Mouse (Mus musculus) large intestine, adult 2 months (tissue): ENCODE data around the gene Hexim2. TPM values are rescaled to one million over a fixed set of nuclear protein-coding genes. Genes with fewer than 3 reads are reported as not detected.

Source experiments
- DNase-seq: peaks from one replicate; pipeline ENCODE4 v3.0.0-alpha.2; 2012; ENCODE audit warnings: low read depth, low spot score
- WGBS: fragments of 180-500 bp; shearing (Covaris S2); methylation state at CpG from one replicate; pipeline ENCODE4 v1.1.7; 2018; 5-methylcytosine and 5-hydroxymethylcytosine counted together
- polyA plus RNA-seq: library from polyadenylated mRNA; depleted of rRNA; stranded (reverse); fragments of >200 nt; gene quantifications from 2 replicates; pipeline ENCODE4 v1.2.3, GENCODE M21; 2012

Gene Hexim2
- polyA plus RNA-seq, 1 experiment, result 2.4 TPM

- WGBS, result 52% methylated on average over 10 of the region's 10 CpGs
- no peak for DNase-seq
Observed at GRCm38 (mm10) chr11:103111301-103111700, 20.9 kb upstream of the Hexim2 start.

GRCm38 (mm10) chr11:103111881-103112551, 20.2 kb upstream of the Hexim2 start:
- WGBS, result 3% methylated on average over 28 of the region's 28 CpGs
- no peak for DNase-seq

GRCm38 (mm10) chr11:103112552-103112912, 19.7 kb upstream of the Hexim2 start:
- 43% methylated on average over 9 of the region's 9 CpGs for WGBS
- no peak for DNase-seq

- DNase-seq, result no peak
- 74% methylated on average over 12 of the region's 12 CpGs for whole genome bisulfite sequencing
Observed at GRCm38 (mm10) chr11:103113005-103113404, 19.2 kb upstream of the Hexim2 start.

GRCm38 (mm10) chr11:103113771-103114170, 18.5 kb upstream of the Hexim2 start:
- 71% methylated on average over 4 of the region's 4 CpGs for WGBS
- DNase-seq, result no peak

GRCm38 (mm10) chr11:103114270-103114943, 17.8 kb upstream of the Hexim2 start:
- no peak for DNase-seq
- 89% methylated on average over 11 of the region's 11 CpGs for WGBS

- WGBS, result under 1% methylated on average over 34 of the region's 34 CpGs
- DNase-seq, result no peak
Observed at GRCm38 (mm10) chr11:103115163-103116007, 16.8 kb upstream of the Hexim2 start.

GRCm38 (mm10) chr11:103116008-103116818, 16.0 kb upstream of the Hexim2 start, which contains the start of gene Hexim1:
TSS of gene Hexim1 (plus strand) at chr11:103116231.
- under 1% methylated on average over 53 of the region's 53 CpGs for WGBS
- peak; percentile 97 for DNase-seq

- no peak for DNase-seq
- WGBS, result under 1% methylated on average over 35 of the region's 35 CpGs
Observed at GRCm38 (mm10) chr11:103116959-103117590, 15.2 kb upstream of the Hexim2 start.

- WGBS, result under 1% methylated on average over 38 of the region's 38 CpGs
- no peak for DNase-seq
Observed at GRCm38 (mm10) chr11:103117591-103118009, 14.6 kb upstream of the Hexim2 start.

GRCm38 (mm10) chr11:103118866-103119265, 13.4 kb upstream of the Hexim2 start:
- WGBS, result 78% methylated on average over 2 of the region's 2 CpGs
- DNase-seq, result no peak

GRCm38 (mm10) chr11:103119609-103120008, 12.6 kb upstream of the Hexim2 start:
- 53% methylated on average over 5 of the region's 5 CpGs for WGBS

GRCm38 (mm10) chr11:103120315-103120714, 11.9 kb upstream of the Hexim2 start:
- 52% methylated on average over 5 of the region's 5 CpGs for WGBS
- DNase-seq, result no peak

More at GRCm38 (mm10) chr11:103119609-103120008, 12.6 kb upstream of the Hexim2 start:
- DNase-seq, result no peak

GRCm38 (mm10) chr11:103132576-103133455, 587 bp downstream of the Hexim2 start:
- peak; percentile 100 for DNase-seq
- under 1% methylated on average over 56 of the region's 58 CpGs for WGBS

- 56% methylated on average over 6 of the region's 6 CpGs for WGBS
- no peak for DNase-seq
Observed at GRCm38 (mm10) chr11:103133456-103134185, 1.4 kb downstream of the Hexim2 start.

- DNase-seq, result no peak
Observed at GRCm38 (mm10) chr11:103134221-103134620, 2.0 kb downstream of the Hexim2 start.

GRCm38 (mm10) chr11:103136039-103136577, 3.9 kb downstream of the Hexim2 start:
- WGBS, result 92% methylated on average over 8 of the region's 8 CpGs

More at GRCm38 (mm10) chr11:103134221-103134620, 2.0 kb downstream of the Hexim2 start:
- 31% methylated on average over 3 of the region's 3 CpGs for WGBS

More at GRCm38 (mm10) chr11:103136039-103136577, 3.9 kb downstream of the Hexim2 start:
- DNase-seq, result no peak
